Mouse (Mus musculus): ENCODE data around the gene Tank. TPM values are rescaled to one million over a fixed set of nuclear protein-coding genes. Genes with fewer than 3 reads are reported as not detected.

The Tank gene
- 14.0 and 25.5 TPM in 2 replicates for polyA plus RNA-seq (2012; rRNA removed)

GRCm38 (mm10) chr2:61578433-61578832 is at the start of gene Tank:
Tank (plus strand) TSS chr2:61578585.

Other genes starting within 250 kb of the Tank start
- 100 and 129 TPM in 2 replicates for gene Psmd14, start 133.1 kb downstream of the Tank start, polyA plus RNA-seq (2012; rRNA removed)
- 7.9 and 10.5 TPM in 2 replicates for gene Tbr1, start 224.3 kb downstream of the Tank start, polyA plus RNA-seq (2012; rRNA removed)